Mouse (Mus musculus): ENCODE data around the gene Col13a1. TPM values are rescaled to one million over a fixed set of nuclear protein-coding genes. Genes with fewer than 3 reads are reported as not detected.

Gene Col13a1
- polyA plus RNA-seq (2012; rRNA removed; ENCODE audit: low replicate concordance): 1.4 and 3.9 TPM in 2 replicates

DNA sequence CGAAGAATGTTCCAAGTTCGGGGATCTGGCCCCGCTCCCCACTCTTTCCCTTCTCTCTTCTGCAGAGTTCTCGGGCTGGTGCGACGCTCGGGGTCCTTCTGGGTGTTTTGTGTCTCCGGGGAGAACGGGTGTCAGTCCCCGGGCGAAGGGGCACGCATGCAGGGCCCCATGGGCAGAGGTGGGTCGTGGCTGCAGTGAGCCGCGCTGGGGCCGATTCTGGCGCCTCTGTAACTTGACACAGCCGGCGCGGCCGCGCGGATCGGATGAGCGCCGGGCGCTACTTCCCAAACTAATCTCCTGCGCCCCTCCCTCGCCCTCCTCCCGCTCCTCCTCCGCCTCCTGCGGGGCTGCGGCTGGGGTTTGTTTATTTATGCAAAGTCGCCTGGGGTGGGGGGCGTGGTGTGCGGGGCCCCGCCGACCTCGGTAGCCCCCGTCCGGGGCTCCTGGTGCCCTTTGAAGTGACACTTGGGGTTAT lies at the start of gene Col13a1:
TSS of gene Col13a1 (minus strand) at position 243 of the 475 bp plus-strand sequence.

Other genes with a start within 250 kb of the Col13a1 start
- gene H2afy2, start 195.0 kb downstream of the Col13a1 start, polyA plus RNA-seq (2012; rRNA removed; ENCODE audit: low replicate concordance): 1.6 and 2.4 TPM in 2 replicates
- gene Neurog3, start 154.0 kb upstream of the Col13a1 start, polyA plus RNA-seq (2012; rRNA removed; ENCODE audit: low replicate concordance): not detected in 2 replicates
- 3.3 TPM in 2 replicates for gene Fam241b, start 164.8 kb upstream of the Col13a1 start, polyA plus RNA-seq (2012; rRNA removed; ENCODE audit: low replicate concordance)